Mouse (Mus musculus): ENCODE results near the gene Tnfrsf25.

Gene Tnfrsf25
- long read RNA-seq, experiment 1, result 0 reads
- long read RNA-seq, experiment 2, result 0 reads

- intact Hi-C loops (cut with DNase I), result no loop called here
Measured at GRCm38 (mm10) chr4:152115921-152116612, at the start of gene Tnfrsf25. Gene Tnfrsf25, plus strand, starts transcription at chr4:152115934.

GRCm38 (mm10) chr4:152067280-152067679, 48.5 kb upstream of the Tnfrsf25 start:
- intact Hi-C loops (cut with DNase I), result no loop called here

DNA sequence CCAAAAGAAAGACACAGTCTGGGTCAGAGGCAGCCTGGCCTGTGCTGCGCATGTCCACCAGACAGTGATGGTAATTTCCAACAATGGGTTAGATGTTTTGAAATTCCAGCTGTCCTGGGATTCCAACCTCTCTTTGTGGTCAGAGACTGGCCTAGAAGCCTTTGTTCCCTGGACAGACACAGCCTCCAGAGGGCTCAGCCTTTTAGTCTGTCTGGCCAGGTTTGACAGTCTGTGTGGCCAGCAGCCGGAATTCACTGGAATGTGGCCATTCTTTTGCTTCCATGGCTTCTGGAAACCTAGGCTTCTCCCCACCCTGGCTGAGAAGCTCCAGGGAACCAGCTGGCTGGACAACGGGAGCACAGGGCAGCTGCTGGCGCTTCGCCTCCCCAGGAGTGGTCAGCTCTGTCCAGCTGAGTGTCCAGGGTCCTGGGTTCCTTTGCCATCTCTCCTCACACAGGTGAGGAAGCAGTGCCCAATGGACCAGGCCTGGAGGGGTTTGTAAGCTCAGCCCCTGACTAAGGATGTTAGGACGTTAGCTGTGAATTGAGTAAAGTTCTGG, 47.5 kb upstream of the Tnfrsf25 start:
- intact Hi-C loops (cut with DNase I), result no loop called here

GRCm38 (mm10) chr4:152069245-152069644, 46.5 kb upstream of the Tnfrsf25 start:
- intact Hi-C loops (cut with DNase I), result no loop called here

- intact Hi-C loops (cut with DNase I), result no loop called here
Measured at GRCm38 (mm10) chr4:152070494-152071396, 45.0 kb upstream of the Tnfrsf25 start.

GRCm38 (mm10) chr4:152072121-152072601, 43.6 kb upstream of the Tnfrsf25 start, which contains the start of gene Plekhg5:
Gene Plekhg5, plus strand, starts transcription at chr4:152072498.
- intact Hi-C loops (cut with DNase I), result no loop called here

DNA sequence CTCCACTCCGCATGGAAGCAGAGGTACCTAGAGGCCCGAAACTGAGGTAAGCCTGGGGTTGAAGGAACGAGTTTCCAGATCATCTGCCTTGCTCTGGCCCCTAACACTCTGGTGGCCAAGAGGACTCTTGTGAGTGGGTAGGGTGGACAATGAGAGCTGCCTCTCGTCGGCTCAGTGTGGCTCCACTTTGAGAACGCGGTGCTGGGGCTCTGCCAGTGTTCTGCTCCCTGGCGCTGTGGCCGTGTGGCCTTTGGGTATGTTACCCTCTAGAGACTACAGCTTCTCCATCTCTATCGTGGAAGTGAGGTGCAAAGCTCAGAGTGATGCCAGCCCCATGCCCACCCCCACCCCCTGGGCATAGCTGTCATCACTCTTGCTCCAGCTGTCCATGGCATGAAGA, 43.1 kb upstream of the Tnfrsf25 start:
- intact Hi-C loops (cut with DNase I), result no loop called here

DNA sequence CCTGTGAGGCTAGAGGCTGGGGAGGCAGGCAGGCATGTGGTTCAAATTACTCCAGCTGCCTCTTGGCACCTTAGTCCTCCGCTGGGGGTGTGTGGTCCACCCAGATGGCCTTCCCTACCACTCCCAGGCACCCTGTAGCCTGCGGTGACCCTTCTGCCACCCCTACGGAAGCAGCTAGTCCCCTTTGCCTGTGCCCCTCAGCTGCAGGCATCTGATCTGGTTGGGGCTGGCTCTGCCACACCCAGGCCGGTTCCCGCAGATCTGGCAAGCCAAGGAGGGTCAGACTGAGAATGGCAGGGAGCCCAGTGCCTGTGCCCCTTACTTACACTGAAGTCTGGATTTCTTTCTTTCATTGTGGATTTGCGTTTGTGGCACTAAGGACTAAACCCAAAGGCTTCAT, 42.0 kb upstream of the Tnfrsf25 start:
- intact Hi-C loops (cut with DNase I), result no loop called here

GRCm38 (mm10) chr4:152074548-152074947, 41.2 kb upstream of the Tnfrsf25 start:
- intact Hi-C loops (cut with DNase I), result no loop called here

GRCm38 (mm10) chr4:152077191-152077590, 38.5 kb upstream of the Tnfrsf25 start:
- intact Hi-C loops (cut with DNase I), result no loop called here

DNA sequence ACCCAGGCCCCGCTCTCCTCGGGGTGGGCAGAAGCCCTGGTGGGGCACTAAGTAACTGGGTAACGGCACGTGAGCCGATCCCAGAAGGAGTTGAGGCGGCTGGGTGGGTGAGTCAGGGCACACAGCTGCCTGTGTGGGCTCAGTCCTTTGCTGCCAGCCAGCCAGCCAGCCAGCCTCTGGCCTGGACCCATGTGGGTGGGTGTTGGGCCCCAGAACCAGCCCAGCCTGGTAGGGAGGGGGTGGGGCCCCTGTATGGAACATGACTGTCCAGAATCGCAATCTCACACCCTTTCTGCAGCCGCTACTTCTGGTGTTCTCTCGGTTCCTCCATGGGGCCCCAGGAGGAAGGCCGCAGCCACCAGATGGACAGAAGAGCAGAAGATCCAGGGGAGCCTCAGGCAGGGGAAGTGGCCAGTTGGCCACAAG, 37.6 kb upstream of the Tnfrsf25 start:
- intact Hi-C loops (cut with DNase I), result no loop called here

DNA sequence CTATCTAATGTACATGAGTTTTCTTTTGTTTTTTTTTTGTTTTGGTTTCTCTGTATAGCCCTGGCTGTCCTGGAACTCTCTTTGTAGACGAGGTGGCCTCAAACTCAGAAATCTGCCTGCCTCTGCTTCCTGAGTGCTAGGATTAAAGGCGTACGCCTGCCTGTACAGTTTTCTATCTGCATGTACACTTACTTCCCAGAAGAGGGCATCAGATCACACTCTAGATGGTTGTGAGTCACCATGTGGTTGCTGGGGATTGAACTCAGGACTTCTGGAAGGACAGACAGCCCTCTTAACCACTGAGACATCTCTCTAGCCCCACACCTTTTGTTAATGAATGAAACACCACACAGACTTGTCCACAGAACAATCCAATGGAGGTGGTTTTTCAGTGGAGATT, 36.5 kb upstream of the Tnfrsf25 start:
- intact Hi-C loops (cut with DNase I), result no loop called here

GRCm38 (mm10) chr4:152079931-152080330, 35.8 kb upstream of the Tnfrsf25 start:
- intact Hi-C loops (cut with DNase I), result no loop called here

DNA sequence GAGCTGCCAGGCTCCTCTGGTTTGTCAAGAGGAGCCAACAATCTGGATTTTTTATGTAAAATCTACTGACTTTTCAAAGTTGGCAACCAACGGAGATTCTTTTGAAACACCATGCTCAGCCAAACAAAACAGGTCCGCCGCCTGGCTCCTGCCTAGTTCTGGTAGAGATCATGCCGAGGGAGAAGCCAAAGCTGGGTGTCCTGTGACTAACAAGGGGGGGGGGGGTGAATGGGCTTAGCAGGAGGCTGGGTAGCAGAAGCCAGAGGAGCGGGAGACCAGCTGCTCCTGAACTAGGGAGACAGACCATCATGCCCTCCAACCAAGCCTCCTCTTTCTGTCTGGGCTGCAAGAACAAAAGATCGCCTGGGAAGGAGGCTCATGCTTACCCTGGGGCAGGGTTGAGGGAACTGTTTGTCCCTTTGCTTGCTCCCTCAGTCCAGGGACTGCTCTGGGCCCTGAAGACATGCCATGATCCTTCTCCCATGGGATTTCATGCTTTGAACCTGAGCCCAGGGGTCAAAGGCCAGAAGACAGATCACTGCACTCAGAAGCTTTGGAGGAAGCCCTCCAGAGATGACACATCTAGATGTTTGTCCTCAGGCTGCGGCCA, 32.0 kb upstream of the Tnfrsf25 start:
- intact Hi-C loops (cut with DNase I), result no loop called here

- intact Hi-C loops (cut with DNase I), result no loop called here
Measured at GRCm38 (mm10) chr4:152084616-152085015, 31.1 kb upstream of the Tnfrsf25 start.

- intact Hi-C loops (cut with DNase I), result no loop called here
Measured at GRCm38 (mm10) chr4:152086505-152087210, 29.1 kb upstream of the Tnfrsf25 start.

DNA sequence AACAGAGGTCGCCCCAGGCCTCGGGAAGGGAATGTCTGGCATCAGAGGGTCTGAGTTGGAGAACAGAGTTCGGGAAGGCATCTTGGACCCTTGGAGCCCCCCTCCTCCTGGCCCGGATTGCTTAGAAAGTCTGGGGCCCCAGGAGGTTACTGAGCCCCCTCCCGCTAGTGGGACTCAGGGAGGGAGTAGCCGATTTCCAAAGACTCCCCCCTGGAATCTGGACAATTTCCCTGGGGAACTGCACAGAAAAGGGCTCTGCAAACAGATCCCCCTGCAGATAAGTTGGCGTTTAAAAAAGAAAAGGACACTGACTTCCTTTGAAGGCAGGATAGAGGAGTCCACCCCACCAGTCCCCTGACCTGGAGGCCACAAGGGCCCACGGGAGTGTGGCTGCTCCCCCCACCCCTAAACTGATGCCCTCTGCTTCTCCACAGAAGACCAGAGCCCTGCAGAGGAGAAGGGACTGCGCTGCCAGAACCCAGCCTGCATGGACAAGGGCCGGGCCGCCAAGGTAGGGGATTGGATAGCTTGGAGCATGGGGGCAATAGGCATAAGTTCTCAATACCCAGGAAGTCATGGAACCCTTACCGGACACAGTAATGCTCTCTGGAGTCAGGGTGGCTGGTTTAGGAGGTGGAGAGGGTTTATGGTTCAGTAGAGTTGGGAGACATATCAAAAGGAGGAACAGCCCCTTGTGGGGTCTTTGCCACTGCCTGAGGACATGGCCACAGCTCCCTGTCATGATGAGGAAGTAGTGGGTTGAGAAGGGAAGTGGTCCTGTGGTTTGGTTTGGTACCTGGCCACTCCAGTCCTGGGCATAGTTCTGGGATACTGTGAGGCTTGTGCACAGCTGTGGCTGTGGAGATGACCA, 28.3 kb upstream of the Tnfrsf25 start:
- intact Hi-C loops (cut with DNase I), result no loop called here

DNA sequence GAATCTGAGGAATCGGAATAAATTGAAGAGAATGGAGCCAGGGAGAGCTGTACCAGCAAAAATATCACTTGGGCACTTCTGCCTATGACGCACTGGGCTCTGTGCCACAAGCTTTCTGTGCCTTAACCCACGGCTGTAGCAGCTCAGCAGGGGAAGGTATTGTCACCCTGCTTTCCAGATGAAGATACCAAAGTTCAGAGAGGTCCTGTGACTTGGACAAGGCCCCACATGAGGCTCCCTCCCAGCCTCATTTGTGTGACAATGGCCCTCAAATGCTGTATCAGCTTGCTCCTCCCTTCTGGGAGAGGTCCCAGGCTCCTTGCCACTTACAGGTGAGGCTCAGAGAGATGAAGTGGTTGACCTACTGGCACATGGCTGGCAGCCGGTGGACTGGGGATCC, 27.6 kb upstream of the Tnfrsf25 start:
- intact Hi-C loops (cut with DNase I), result no loop called here

GRCm38 (mm10) chr4:152088556-152089120, 27.1 kb upstream of the Tnfrsf25 start:
- intact Hi-C loops (cut with DNase I), result no loop called here

Measured in adrenal gland (tissue).